Comparison of ENCODE assay signal across 29 mouse cellular contexts in the genomic region with DNA sequence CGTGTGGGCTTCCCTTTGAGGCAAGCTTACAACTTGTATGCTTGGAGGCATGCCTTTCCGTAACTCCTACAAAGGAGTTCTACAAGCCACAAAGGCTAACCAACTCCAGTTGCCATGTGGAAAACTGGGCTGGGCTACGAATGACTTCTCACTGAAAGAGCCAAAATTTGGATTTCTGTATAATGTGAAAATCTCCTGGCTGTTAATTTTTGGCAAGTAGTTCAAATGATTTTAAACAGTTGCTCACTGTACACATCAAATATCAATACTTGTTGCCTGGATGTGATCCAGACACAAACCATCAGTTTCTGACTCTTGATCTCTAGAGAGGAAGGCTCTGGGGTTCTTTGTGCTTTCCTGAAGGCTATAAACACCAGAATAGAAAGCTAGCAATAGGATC.
"Had no signal": no experiment of that assay in that cellular context is flagged by ENCODE, and none has a peak within 500 bp of the region (broad histone marks: within the 10 kb centered on the region; RNA-seq: fewer than 3 reads in every experiment).

No protein-coding gene starts in this region.

- H3K27me3 ChIP-seq: embryonic facial prominence, embryonic 12.5 days; embryonic facial prominence, embryonic 13.5 days; embryonic facial prominence, embryonic 15.5 days; forebrain, embryonic 12.5 days; forebrain, embryonic 13.5 days; forebrain, embryonic 15.5 days had no signal

- H3K27ac ChIP-seq: embryonic facial prominence, embryonic 10.5 days; embryonic facial prominence, embryonic 12.5 days; embryonic facial prominence, embryonic 13.5 days; embryonic facial prominence, embryonic 15.5 days; forebrain, embryonic 10.5 days; forebrain, embryonic 12.5 days; forebrain, embryonic 13.5 days; forebrain, embryonic 15.5 days; gastrocnemius, adult 2 months; heart, adult 2 months had no signal

- DNase-seq: cerebellum, adult 2 months; cerebellum, adult 8-10 months; cerebellum, adult 9-10 months; cerebellum, adult 9-11 months; cerebellum, postnatal 10 days; cerebellum, postnatal 14 days; cerebellum, postnatal 25 days; cerebellum, postnatal 36 days; embryo, embryonic 11 days; forebrain, postnatal 0 days; gastrocnemius, adult 2 months; gastrocnemius, postnatal 10 days; gastrocnemius, postnatal 14 days; gastrocnemius, postnatal 25 days; gastrocnemius, postnatal 36 days; heart, adult 11 months; heart, adult 18-20 months; heart, adult 2 months had no signal

- H3K4me1 ChIP-seq: embryonic facial prominence, embryonic 12.5 days; embryonic facial prominence, embryonic 13.5 days; embryonic facial prominence, embryonic 15.5 days; forebrain, embryonic 12.5 days; forebrain, embryonic 13.5 days; forebrain, embryonic 15.5 days had no signal

- H3K9ac ChIP-seq: embryonic facial prominence, embryonic 12.5 days; embryonic facial prominence, embryonic 13.5 days; embryonic facial prominence, embryonic 15.5 days; forebrain, embryonic 12.5 days; forebrain, embryonic 13.5 days; forebrain, embryonic 15.5 days; forebrain, postnatal 0 days had no signal

- ATAC-seq: forebrain, embryonic 13.5 days; forebrain, embryonic 14.5 days; forebrain, embryonic 15.5 days; forebrain, embryonic 16.5 days; forebrain, postnatal 0 days had no signal

- H3K36me3 ChIP-seq: embryonic facial prominence, embryonic 10.5 days; embryonic facial prominence, embryonic 12.5 days; embryonic facial prominence, embryonic 13.5 days; embryonic facial prominence, embryonic 15.5 days; forebrain, embryonic 10.5 days; forebrain, embryonic 12.5 days; forebrain, embryonic 15.5 days had no signal

- H3K4me3 ChIP-seq: embryonic facial prominence, embryonic 10.5 days; embryonic facial prominence, embryonic 12.5 days; embryonic facial prominence, embryonic 13.5 days; embryonic facial prominence, embryonic 15.5 days; erythroblast, embryonic 14.5 days; forebrain, embryonic 10.5 days; forebrain, embryonic 12.5 days; forebrain, embryonic 13.5 days; forebrain, embryonic 15.5 days; gastrocnemius, adult 2 months; heart, adult 2 months had no signal

- H3K4me2 ChIP-seq: embryonic facial prominence, embryonic 12.5 days; embryonic facial prominence, embryonic 13.5 days; embryonic facial prominence, embryonic 15.5 days; forebrain, embryonic 12.5 days; forebrain, embryonic 13.5 days; forebrain, embryonic 15.5 days had no signal

- H3K9me3 ChIP-seq: embryonic facial prominence, embryonic 10.5 days; embryonic facial prominence, embryonic 12.5 days; embryonic facial prominence, embryonic 13.5 days; embryonic facial prominence, embryonic 15.5 days; forebrain, embryonic 10.5 days; forebrain, embryonic 12.5 days; forebrain, embryonic 13.5 days; forebrain, embryonic 15.5 days had no signal
